8 mouse cellular contexts compared by ENCODE assay signal in the genomic region with DNA sequence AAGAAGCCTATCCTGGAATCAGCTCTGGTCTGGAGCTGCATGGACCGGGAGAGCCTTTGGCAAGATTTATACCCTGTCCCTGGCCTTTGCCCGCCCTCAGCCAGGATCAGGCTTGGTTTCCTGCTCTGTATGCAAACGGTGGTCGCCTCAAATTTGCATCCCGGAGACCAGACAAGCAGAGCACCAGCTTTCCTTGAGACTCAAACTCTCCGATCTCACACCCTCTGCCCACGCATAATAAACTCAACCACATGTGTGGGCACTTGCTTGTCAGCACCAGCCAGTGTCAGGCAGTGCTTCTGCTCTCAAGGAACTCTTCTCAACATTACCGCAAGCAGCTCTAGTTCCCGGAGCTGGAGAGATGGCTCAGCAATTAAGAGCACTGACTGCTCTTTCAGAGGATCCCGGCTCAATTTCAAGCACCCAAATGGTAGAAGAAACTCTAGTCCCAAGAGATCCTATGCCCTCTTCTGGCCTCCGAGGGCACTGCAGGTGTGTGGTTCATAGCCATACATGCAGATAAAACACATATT. TPM values are rescaled to one million over a fixed set of nuclear protein-coding genes. Genes with fewer than 3 reads are reported as not detected.
A peak's percentile ranks its signal among the peaks of the same experiment; 100 is the strongest.
DNase-seq lines count a peak whose midpoint lies in the region; ATAC-seq and TF ChIP-seq lines count a peak whose summit lies in the region.

No protein-coding gene starts in this region.

- peak overlapping the region; percentile 69 for H3K4me3 ChIP-seq in G1E (ENCODE audit: low read depth, low read length)
- peak overlapping the region; percentile 47 for H3K4me3 ChIP-seq in forebrain, embryonic 13.5 days

- H3K4me1 ChIP-seq in G1E (ENCODE audit: insufficient read depth, low read depth, low read length) = peaks cover 78% of the 10 kb centered on the region
- peaks cover 5% of the 10 kb centered on the region for H3K4me1 ChIP-seq in forebrain, embryonic 13.5 days

- peak overlapping the region; percentile 72 for H3K4me2 ChIP-seq in forebrain, embryonic 13.5 days

- 5% methylated on average over 11 of the region's 11 CpGs for WGBS in forebrain, embryonic 13.5 days

- H3K27me3 ChIP-seq in G1E (ENCODE audit: insufficient read depth, low read length) = no peaks in the 10 kb centered on the region
- no peaks in the 10 kb centered on the region for H3K27me3 ChIP-seq in forebrain, embryonic 13.5 days

- H3K27ac ChIP-seq in forebrain, embryonic 13.5 days = peak overlapping the region; percentile 37; the same call in 1 of the 2 replicates

- H3K9me3 ChIP-seq in G1E (replicated peaks) = peaks cover 2% of the 10 kb centered on the region; the same call in 1 of the 2 replicates
- no peaks in the 10 kb centered on the region for H3K9me3 ChIP-seq in forebrain, embryonic 13.5 days (replicated peaks)

- TF ChIP-seq CTCF in G1E (IDR thresholded peaks at IDR 0.05; ENCODE audit: low read depth, low read length) = peak; percentile 46; the same call in 1 of the 2 replicates

- no peak for ATAC-seq in G1E (ENCODE audit: extremely low read depth, insufficient number of reproducible peaks, low FRiP score, poor library complexity, severe bottlenecking)
- peak; percentile 24 for ATAC-seq in cerebellum, adult (ENCODE audit: insufficient number of reproducible peaks, low FRiP score, low TSS enrichment)
- ATAC-seq in forebrain, embryonic 13.5 days = no peak; the same call in none of the 2 replicates

- peaks cover 27% of the 10 kb centered on the region for H3K36me3 ChIP-seq in G1E (replicated peaks)
- peaks cover 18% of the 10 kb centered on the region for H3K36me3 ChIP-seq in forebrain, embryonic 13.5 days (ENCODE audit: poor library complexity, severe bottlenecking)

- peak overlapping the region; percentile 65 for H3K9ac ChIP-seq in forebrain, embryonic 13.5 days

- no peak for DNase-seq in G1E (ENCODE audit: low spot score)
- DNase-seq in heart, postnatal 14 days = peak; percentile 62 to 78
- peak; percentile 79 to 87 for DNase-seq in kidney, postnatal 36 days
- DNase-seq in lung, postnatal 14 days = peak; percentile 82
- peak; percentile 81 for DNase-seq in retina, embryonic 14.5 days (ENCODE audit: low spot score)
- peak; percentile 80 for DNase-seq in thymus, postnatal 36 days

- intact Hi-C loops in heart, postnatal 14 days (cut with DNase I) = loop anchor here (2.0 kb wide), 1 partner anchor 55 kb away; no protein-coding TSS in a partner anchor

RNA-seq across cellular contexts. Expression of a gene that starts 6.7 kb away (rescaled TPM):
- total RNA-seq in G1E (2014; fragmentation: Nextera tagmentation) (154 and 171 TPM in 2 replicates), G1E (2017) (64.6 and 66.4 TPM in 2 replicates)
- polyA plus RNA-seq in G1E (2012) = 272 and 321 TPM in 2 replicates
- polyA plus RNA-seq in forebrain, embryonic 13.5 days (2015; fragmentation: Nextera tagmentation; extraction: Ambion mirVana) = 23.6 and 26.6 TPM in 2 replicates
- total RNA-seq in heart, postnatal 14 days (2021) = 100 to 1,000 TPM; 106 to 118 TPM

RNA-seq across cellular contexts. Expression of a gene that starts 11.2 kb away (rescaled TPM):
- total RNA-seq in G1E (2014; fragmentation: Nextera tagmentation) (0.29 and 0.68 TPM in 2 replicates), G1E (2017) (0.29 and 1.1 TPM in 2 replicates)
- polyA plus RNA-seq in G1E (2012) = 0.11 and 0.35 TPM in 2 replicates
- 0.18 and 0.28 TPM in 2 replicates for polyA plus RNA-seq in forebrain, embryonic 13.5 days (2015; fragmentation: Nextera tagmentation; extraction: Ambion mirVana)
- under 1 TPM; 0.65 to 0.83 TPM for total RNA-seq in heart, postnatal 14 days (2021)

RNA-seq across cellular contexts. Expression of a gene that starts 23.0 kb away (rescaled TPM):
- total RNA-seq in G1E (2014; fragmentation: Nextera tagmentation) = not detected in 2 replicates
- 0.23 and 0.60 TPM in 2 replicates for total RNA-seq in G1E (2017)
- not detected in 2 replicates for polyA plus RNA-seq in G1E (2012)
- 1.1 and 1.9 TPM in 2 replicates for polyA plus RNA-seq in forebrain, embryonic 13.5 days (2015; fragmentation: Nextera tagmentation; extraction: Ambion mirVana)
- total RNA-seq in heart, postnatal 14 days (2021) = 1 to 10 TPM; 2.7 to 4.1 TPM

RNA-seq across cellular contexts. Expression of a gene that starts 36.1 kb away (rescaled TPM):
- total RNA-seq in G1E (2014; fragmentation: Nextera tagmentation) = not detected in 2 replicates
- total RNA-seq in G1E (2017) = 0.27 TPM in 1 of 2 replicates, not detected in the other
- polyA plus RNA-seq in G1E (2012) = not detected in 2 replicates
- 0.45 and 0.79 TPM in 2 replicates for polyA plus RNA-seq in forebrain, embryonic 13.5 days (2015; fragmentation: Nextera tagmentation; extraction: Ambion mirVana)
- total RNA-seq in heart, postnatal 14 days (2021) = under 1 TPM; 0.12 to 0.67 TPM
